Mouse (Mus musculus): Measurements from ENCODE around the gene Arid4a.
A peak's percentile ranks its signal among the peaks of the same experiment; 100 is the strongest.

Gene Arid4a

DNA sequence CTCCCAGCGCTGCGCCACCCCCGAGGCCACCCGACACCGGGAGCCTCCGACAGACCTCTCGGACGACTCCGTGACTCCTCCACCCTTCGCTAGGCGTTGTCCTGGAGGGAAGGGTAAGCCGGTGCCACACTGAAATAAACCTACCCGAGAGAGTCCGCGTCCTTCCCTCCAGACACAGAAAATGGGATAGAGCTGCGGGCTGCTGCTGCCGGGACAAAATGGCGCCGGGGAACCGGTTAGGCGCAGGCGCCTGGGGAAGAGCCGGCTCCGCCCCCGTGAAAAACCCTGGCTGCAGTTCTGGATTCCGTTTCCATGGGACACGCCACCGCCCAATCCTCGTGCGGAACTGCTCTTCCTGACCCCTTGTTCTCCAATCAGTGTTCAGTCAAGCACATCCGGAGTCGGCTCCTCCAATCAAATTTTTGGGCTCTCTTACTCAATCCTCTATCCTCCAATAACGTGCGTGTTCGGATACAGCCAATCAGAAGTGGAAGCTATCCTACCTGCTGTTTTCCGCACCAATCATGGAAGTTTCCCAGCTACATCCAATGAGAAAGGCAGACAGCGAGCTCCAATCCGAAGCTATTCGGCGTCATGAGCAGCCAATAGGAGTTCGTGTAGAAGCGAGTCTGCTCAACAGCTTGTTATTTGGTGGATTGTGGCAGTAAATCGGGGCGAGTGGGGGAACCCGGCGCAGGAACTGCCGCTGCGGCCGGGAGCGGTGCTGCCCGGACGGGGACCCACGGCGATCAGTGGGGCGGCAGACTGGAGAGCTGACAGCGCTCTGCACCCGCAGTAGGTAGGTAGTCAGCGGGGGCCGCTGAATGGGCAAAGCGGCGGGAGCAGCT is at the start of gene Arid4a:
Arid4a (plus strand) TSS at position 628 of the 848 bp plus-strand sequence.
- DNase-seq (ENCODE audit: low read depth, low spot score) = peak; percentile 100

DNA sequence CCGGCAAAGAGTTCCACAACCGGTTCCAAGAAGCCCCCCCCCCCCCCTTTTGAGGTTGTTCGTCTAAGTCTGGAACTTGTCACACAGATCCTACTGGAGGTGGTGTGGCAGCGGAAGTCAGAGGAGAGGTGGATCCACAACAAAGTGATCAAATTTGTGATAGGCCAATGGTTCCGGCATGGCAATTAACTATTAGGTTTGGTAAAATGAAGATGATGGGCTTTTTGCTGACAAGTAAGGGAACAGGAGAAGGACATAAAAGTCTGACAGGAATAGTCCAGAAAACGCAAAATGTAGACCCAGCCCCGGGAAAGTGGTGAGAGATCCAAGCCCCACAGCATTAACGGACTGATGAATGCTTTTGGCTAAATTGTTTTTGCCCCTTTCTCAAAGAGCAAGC is 48.2 kb upstream of the Arid4a start:
- DNase-seq (ENCODE audit: low read depth, low spot score) = no peak

DNA sequence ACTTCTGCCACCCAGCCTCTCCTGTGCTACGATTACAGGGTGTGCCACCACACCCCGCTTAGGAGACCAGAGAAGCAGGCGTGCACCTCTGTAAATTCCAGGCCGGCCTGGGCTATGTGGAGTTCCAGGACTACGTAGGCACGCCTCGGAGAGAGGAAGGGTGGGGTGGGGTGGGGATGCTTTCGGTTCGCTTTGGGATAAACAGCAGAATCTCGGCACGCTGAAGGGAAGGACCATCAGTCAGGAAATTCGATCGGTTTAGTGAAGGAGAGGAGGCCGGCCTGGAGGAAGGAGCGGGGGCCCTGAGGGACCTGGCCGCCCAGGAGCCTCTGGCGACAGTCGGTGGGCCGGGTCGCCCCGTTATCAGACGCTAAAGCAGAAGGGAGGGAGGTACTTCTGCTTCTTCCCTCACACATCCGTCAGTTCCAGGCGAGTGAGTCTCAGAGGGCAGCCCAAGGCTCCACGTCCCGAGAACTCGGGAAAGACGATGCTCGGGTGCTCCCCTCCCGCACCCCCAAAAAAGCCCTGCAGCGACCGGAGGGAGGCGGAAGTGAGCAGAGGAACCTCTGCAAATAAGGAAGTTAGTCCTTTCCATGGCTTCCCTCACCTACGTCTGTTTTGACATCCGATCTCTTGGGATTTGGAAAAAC is 47.5 kb upstream of the Arid4a start:
- DNase-seq (ENCODE audit: low read depth, low spot score) = peak; percentile 94

- peak; percentile 94 for DNase-seq (ENCODE audit: low read depth, low spot score)
These were observed 46.9 kb upstream of the Arid4a start for GRCm38 (mm10) chr12:70968791-70969307.

- DNase-seq (ENCODE audit: low read depth, low spot score) = peak; percentile 82
These were observed 46.2 kb upstream of the Arid4a start for GRCm38 (mm10) chr12:70969485-70970184.

DNA sequence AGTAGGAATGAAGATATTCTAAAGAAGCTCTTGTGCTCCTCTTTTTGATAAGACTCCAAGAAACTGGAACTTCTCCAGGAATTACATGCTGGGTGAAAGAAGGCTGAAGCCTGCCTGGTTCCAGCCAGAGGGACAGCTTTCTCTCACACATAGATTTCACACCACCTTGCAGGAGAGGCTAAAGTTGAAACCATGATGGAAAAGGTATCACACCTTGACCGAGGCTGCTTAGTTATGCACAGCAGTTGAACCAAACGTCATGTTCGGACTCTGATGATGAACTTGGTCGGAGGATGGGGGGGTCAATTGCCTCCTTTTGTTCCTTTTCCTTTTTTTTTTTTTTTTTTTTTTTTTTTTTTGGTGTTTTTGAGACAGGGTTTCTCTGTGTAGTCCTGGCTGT is 42.0 kb upstream of the Arid4a start:
- no peak for DNase-seq (ENCODE audit: low read depth, low spot score)

DNA sequence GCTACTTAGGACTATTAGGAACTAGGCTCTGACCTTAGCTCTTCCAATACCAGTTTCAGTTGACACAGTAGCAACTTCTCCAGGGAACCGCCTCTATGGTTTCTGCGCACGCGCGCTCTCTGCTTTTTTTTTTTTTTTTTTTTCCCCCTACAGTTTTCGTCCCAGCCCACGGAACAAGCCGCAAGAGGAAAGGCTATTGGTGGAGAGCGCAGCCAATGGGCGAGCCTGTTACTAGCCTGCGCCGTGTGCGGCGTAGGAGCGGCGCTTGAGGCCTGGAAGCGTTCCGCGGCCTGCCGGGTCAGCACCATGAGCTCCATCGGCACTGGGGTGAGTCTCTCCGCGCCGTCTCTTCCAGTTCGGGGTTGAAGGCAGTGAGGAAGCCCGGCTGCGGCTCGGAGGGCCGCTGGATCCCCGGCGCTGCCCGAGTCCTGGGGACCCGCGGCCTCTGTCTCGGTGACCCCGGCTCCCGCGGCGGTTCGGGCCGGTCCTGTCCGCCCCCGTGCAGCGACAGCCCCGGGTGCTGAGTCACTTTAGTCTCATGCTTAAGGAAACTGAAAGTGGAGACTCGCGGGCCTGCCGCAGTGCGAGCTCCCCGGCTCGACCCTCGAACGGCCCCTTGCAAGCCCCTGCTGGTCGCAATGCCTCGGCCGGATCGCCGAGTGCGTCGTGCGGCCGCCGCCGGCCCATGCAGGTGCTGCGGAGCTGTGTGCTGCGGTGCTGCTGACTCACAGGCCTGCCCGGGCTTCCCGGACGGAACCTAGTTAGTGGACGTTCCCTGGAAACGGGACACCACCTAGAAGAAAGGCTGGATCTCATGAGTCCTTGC is 41.1 kb upstream of the Arid4a start, which contains the start of gene Psma3:
Psma3 (plus strand) TSS at position 181 of the 826 bp plus-strand sequence.
- DNase-seq (ENCODE audit: low read depth, low spot score) = peak; percentile 96

- DNase-seq (ENCODE audit: low read depth, low spot score) = no peak
These were observed 40.4 kb upstream of the Arid4a start for GRCm38 (mm10) chr12:70975406-70975805.

GRCm38 (mm10) chr12:70975891-70976290 is 39.9 kb upstream of the Arid4a start:
- DNase-seq (ENCODE audit: low read depth, low spot score) = no peak

DNA sequence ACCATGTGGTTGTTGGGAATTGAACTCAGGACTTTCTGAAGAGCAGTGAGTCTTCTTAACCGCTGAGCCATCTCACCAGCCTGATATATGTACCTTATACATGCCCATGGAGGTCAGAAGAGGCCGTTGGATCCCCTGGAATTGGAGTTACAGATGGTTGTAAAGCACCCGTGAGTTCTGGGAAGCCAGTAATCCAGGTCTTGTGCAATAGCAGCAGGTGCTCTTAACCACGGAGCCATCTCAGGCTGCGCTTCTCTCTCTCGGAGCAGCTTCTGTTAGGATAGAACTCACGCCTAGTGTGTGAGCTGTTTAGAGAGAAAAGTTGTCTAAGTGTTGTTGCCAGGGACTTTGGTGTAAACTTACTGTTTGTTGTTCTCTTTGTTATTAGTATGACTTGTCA is 37.4 kb upstream of the Arid4a start:
- DNase-seq (ENCODE audit: low read depth, low spot score) = no peak

GRCm38 (mm10) chr12:70984855-70985550 is 30.8 kb upstream of the Arid4a start:
- no peak for DNase-seq (ENCODE audit: low read depth, low spot score)

GRCm38 (mm10) chr12:70997225-70997624 is 18.6 kb upstream of the Arid4a start:
- DNase-seq (ENCODE audit: low read depth, low spot score) = no peak

GRCm38 (mm10) chr12:70999423-70999903 is 16.3 kb upstream of the Arid4a start:
- peak; percentile 75 for DNase-seq (ENCODE audit: low read depth, low spot score)

GRCm38 (mm10) chr12:71000344-71000743 is 15.4 kb upstream of the Arid4a start:
- DNase-seq (ENCODE audit: low read depth, low spot score) = peak; percentile 39

DNA sequence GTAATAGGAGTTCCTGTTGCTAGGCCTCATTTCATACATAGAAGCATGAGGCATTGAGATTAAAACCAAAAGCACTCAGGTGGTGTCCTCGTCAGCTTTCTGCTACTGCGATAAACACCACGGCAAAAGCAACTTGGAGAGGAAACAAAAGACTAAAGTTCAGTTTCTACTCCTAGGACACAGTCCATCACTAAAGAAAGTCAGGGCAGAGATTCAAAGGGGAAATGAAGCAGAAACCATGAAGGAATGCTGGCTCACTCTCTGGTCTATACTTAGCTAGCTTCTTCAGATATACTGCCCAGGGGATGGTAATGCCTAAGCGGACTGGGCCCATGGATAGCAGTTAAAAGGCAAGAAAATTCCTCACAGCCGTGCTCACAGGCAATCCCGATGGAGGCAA is 14.3 kb upstream of the Arid4a start:
- no peak for DNase-seq (ENCODE audit: low read depth, low spot score)

- peak; percentile 19 for DNase-seq (ENCODE audit: low read depth, low spot score)
These were observed 11.9 kb upstream of the Arid4a start for GRCm38 (mm10) chr12:71003760-71004426.

DNA sequence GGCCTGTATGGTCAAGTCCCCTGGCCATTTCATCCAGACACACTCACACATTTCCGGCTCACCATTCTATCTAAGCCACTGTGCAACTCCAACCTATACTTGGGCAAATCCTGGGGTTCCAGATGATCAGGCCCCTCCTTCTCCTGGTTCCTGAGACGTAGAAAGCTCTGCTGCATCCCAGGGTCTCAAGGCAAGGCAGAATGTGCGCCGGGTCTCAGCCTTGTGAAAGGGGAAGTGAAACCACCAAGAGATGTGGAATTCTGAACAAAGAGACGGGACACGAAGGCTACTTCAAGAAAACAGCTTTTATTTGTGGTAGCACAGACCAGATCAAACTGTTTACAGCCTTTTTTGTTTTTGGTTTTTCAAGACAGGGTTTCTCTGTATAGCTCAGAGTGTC is 9.6 kb upstream of the Arid4a start:
- DNase-seq (ENCODE audit: low read depth, low spot score) = no peak

- DNase-seq (ENCODE audit: low read depth, low spot score) = no peak
These were observed 8.9 kb upstream of the Arid4a start for GRCm38 (mm10) chr12:71006901-71007300.

- no peak for DNase-seq (ENCODE audit: low read depth, low spot score)
These were observed 6.0 kb upstream of the Arid4a start for GRCm38 (mm10) chr12:71009769-71010168.

GRCm38 (mm10) chr12:71014845-71015362 is 886 bp upstream of the Arid4a start:
- no peak for DNase-seq (ENCODE audit: low read depth, low spot score)

All from A20 (cell line).